ENCODE assay signal across 22 mouse cellular contexts in the genomic region with DNA sequence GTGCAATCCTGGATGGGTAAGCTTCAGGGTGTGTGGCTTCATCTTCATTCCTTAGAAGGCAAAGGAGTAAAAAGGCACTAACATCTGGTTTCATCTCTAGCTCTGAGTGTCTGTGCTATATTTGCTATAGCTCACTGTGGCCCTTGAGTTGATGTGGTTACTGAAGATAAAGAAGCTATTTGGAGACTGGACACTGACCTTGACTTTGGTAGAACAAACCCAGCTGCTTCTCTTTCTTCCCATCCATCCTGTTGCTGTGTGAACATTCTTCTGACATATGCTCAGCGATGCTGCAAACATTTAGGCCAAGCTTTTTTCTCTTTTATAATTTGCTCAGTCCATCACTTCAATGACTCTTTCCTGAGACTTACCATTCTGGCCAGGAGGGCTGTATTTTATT.
"Had no signal": no experiment of that assay in that cellular context is flagged by ENCODE, and none has a peak within 500 bp of the region (broad histone marks: within the 10 kb centered on the region; RNA-seq: fewer than 3 reads in every experiment).

No protein-coding gene starts in this region.

- H3K9ac ChIP-seq: limb, embryonic 12.5 days; limb, embryonic 15.5 days; liver, embryonic 14.5 days; liver, postnatal 0 days; lung, embryonic 14.5 days; midbrain, embryonic 12.5 days; midbrain, embryonic 15.5 days; neural tube, embryonic 12.5 days; neural tube, embryonic 15.5 days had no signal

- H3K27ac ChIP-seq: limb, embryonic 12.5 days; limb, embryonic 15.5 days; liver, embryonic 14.5 days; macrophage; midbrain, embryonic 12.5 days; midbrain, embryonic 15.5 days; neural tube, embryonic 12.5 days; neural tube, embryonic 15.5 days; stomach, postnatal 0 days had no signal

- H3K4me2 ChIP-seq: limb, embryonic 12.5 days; limb, embryonic 15.5 days; liver, embryonic 11.5 days; lung, embryonic 14.5 days; midbrain, embryonic 12.5 days; midbrain, embryonic 15.5 days; neural tube, embryonic 12.5 days; neural tube, embryonic 15.5 days had no signal

- ATAC-seq: liver, postnatal 0 days; lung, postnatal 0 days; midbrain, embryonic 15.5 days had no signal

- DNase-seq: kidney, postnatal 14 days; kidney, postnatal 4 days; left cerebral cortex, postnatal 4 days; liver, postnatal 0 days; lung, embryonic 14.5 days; right cerebral cortex, adult 18-20 months; right cerebral cortex, postnatal 14 days; right cerebral cortex, postnatal 4 days; thymus, adult 2 months; thymus, postnatal 14 days; thymus, postnatal 4 days had no signal

- H3K4me1 ChIP-seq: midbrain, embryonic 15.5 days; neural tube, embryonic 12.5 days; neural tube, embryonic 15.5 days had no signal

- H3K4me3 ChIP-seq: limb, embryonic 12.5 days; limb, embryonic 15.5 days; midbrain, embryonic 12.5 days; midbrain, embryonic 15.5 days; neural tube, embryonic 12.5 days; neural tube, embryonic 15.5 days had no signal

- H3K27me3 ChIP-seq: limb, embryonic 12.5 days; limb, embryonic 15.5 days; midbrain, embryonic 12.5 days; midbrain, embryonic 15.5 days; neural tube, embryonic 12.5 days; neural tube, embryonic 15.5 days had no signal

- H3K36me3 ChIP-seq: limb, embryonic 15.5 days; midbrain, embryonic 12.5 days; midbrain, embryonic 15.5 days; neural tube, embryonic 12.5 days; neural tube, embryonic 15.5 days had no signal

- H3K9me3 ChIP-seq: limb, embryonic 12.5 days; limb, embryonic 15.5 days; midbrain, embryonic 12.5 days; midbrain, embryonic 15.5 days; neural tube, embryonic 12.5 days; neural tube, embryonic 15.5 days had no signal
